Mouse (Mus musculus): ENCODE results near the gene Vdac1.

DNA sequence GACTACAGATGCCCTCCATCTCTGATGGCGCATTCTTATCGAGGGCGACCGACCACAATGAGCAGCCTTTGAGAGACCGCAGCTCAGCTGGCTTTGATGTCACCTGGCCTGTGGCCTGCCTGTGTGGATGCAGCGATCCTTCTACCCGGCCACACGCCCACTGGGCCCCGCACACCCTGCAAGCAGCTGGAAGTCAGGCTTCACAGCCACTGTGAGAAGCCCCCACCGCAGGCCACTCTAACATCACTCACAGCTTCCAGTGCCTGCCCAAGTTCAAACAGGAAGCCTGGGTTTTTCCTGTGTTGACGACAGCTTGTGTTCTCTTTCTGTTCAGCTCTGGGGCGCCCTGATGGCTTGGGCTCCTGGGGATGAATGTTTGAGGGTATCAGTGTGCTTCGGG lies 42.2 kb upstream of the Vdac1 start:
- TF ChIP-seq CTCF (IDR thresholded peaks at IDR 0.05; ENCODE audit: borderline replicate concordance, insufficient read depth, low read depth, low read length) (no peak), POLR2A (IDR thresholded peaks at IDR 0.05; ENCODE audit: borderline replicate concordance, insufficient read depth, low read length) (no peak)

Measured in cerebellum, adult 2 months (tissue).